ENCODE assay signal across 8 mouse cellular contexts in the genomic region with DNA sequence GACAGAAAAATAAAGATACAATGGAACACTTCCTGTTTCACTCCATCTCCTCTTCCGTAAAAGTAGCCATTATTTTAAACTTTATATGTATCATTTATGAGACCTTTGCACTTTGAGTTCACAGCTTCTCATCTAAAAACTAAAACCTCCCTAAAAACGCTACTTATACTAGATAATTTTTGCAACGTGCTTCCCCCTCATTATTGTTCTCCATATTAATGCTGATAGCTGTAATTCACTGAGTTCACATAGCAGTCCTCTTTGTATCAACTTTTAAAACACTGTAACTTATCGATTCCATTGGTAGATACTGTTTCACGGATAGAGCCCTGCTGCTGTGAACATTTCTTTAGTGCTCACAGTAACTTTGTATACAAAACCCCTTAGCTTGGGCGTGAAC. TPM values are rescaled to one million over a fixed set of nuclear protein-coding genes. Genes with fewer than 3 reads are reported as not detected.
DNase-seq lines count a peak whose midpoint lies in the region; ATAC-seq and TF ChIP-seq lines count a peak whose summit lies in the region.

No protein-coding gene starts in this region.

- H3K4me3 ChIP-seq in heart, adult 2 months = peak overlapping the region; percentile 79
- H3K4me3 ChIP-seq in C2C12 (ENCODE audit: insufficient read depth, poor library complexity, severe bottlenecking) = peak overlapping the region; percentile 51
- H3K4me3 ChIP-seq in forebrain, embryonic 14.5 days (ENCODE audit: low read depth, low read length) = peak overlapping the region; percentile 98
- peak overlapping the region; percentile 96 for H3K4me3 ChIP-seq in liver, embryonic 15.5 days (replicated peaks)

- no peaks in the 10 kb centered on the region for H3K27me3 ChIP-seq in heart, adult 2 months (ENCODE audit: control insufficient read depth, insufficient read depth, low read length)
- no peaks in the 10 kb centered on the region for H3K27me3 ChIP-seq in C2C12 (ENCODE audit: control insufficient read depth, insufficient read depth, insufficient read length)
- no peaks in the 10 kb centered on the region for H3K27me3 ChIP-seq in forebrain, embryonic 14.5 days (replicated peaks; ENCODE audit: control insufficient read depth, insufficient read depth, low read length)
- H3K27me3 ChIP-seq in liver, embryonic 15.5 days = no peaks in the 10 kb centered on the region

- DNase-seq in heart, adult 2 months = no peak
- no peak for DNase-seq in heart, adult 11 months
- no peak for DNase-seq in forebrain, embryonic 14.5 days (ENCODE audit: low spot score)
- DNase-seq in adrenal gland, postnatal 10 days = no peak
- no peak for DNase-seq in Muller cell, postnatal 12 days (ENCODE audit: inconsistent ontology term)
- no peak for DNase-seq in kidney, postnatal 10 days

- peak overlapping the region; percentile 77 for H3K4me2 ChIP-seq in forebrain, embryonic 14.5 days (ENCODE audit: low read length)
- peak overlapping the region; percentile 87 for H3K4me2 ChIP-seq in liver, embryonic 15.5 days

- H3K27ac ChIP-seq in heart, adult 2 months = peak overlapping the region; percentile 97
- peak overlapping the region; percentile 99 for H3K27ac ChIP-seq in forebrain, embryonic 14.5 days (ENCODE audit: low read depth, low read length)
- H3K27ac ChIP-seq in liver, embryonic 15.5 days (replicated peaks) = peak overlapping the region; percentile 99

- no peak for TF ChIP-seq CTCF in heart, adult 2 months (IDR thresholded peaks at IDR 0.05)
- TF ChIP-seq CTCF in C2C12 (IDR thresholded peaks at IDR 0.05; ENCODE audit: control insufficient read depth, insufficient read depth, insufficient read length) = no peak

- 5% methylated on average over 6 of the region's 6 CpGs for WGBS in heart, adult 2 months
- WGBS in forebrain, embryonic 14.5 days = 12% methylated on average over 6 of the region's 6 CpGs
- 4% methylated on average over 6 of the region's 6 CpGs for WGBS in liver, embryonic 15.5 days (ENCODE audit: insufficient replicate concordance)

- no peaks in the 10 kb centered on the region for H3K9me3 ChIP-seq in forebrain, embryonic 14.5 days (replicated peaks; ENCODE audit: control insufficient read depth, low read length)
- no peaks in the 10 kb centered on the region for H3K9me3 ChIP-seq in liver, embryonic 15.5 days (replicated peaks)

- intact Hi-C loops in heart, adult 2 months (cut with DNase I) = loop anchor here (5.0 kb wide), 5 partner anchors 44 to 341 kb away; a partner anchor contains a TSS

- peaks cover 2% of the 10 kb centered on the region for H3K4me1 ChIP-seq in heart, adult 2 months (ENCODE audit: control insufficient read depth, insufficient read depth, low read length)
- H3K4me1 ChIP-seq in forebrain, embryonic 14.5 days (ENCODE audit: control insufficient read depth, insufficient read depth, low read length) = peaks cover 18% of the 10 kb centered on the region
- peaks cover 22% of the 10 kb centered on the region for H3K4me1 ChIP-seq in liver, embryonic 15.5 days (replicated peaks)

- ATAC-seq in forebrain, embryonic 14.5 days = no peak
- ATAC-seq in liver, embryonic 15.5 days (ENCODE audit: insufficient read depth) = no peak

- peaks cover 2% of the 10 kb centered on the region; the same call in 1 of the 2 replicates for H3K79me2 ChIP-seq in heart, adult 2 months (replicated peaks; ENCODE audit: control insufficient read depth, insufficient read depth, low read length)
- H3K79me2 ChIP-seq in C2C12 (ENCODE audit: control insufficient read depth, insufficient read depth) = peaks cover 54% of the 10 kb centered on the region

- TF ChIP-seq POLR2A in heart, adult 2 months (IDR thresholded peaks at IDR 0.05; ENCODE audit: insufficient read depth, low read depth, low read length) = no peak

- TF ChIP-seq EP300 in heart, adult 2 months (IDR thresholded peaks at IDR 0.05; ENCODE audit: insufficient read depth, low read depth, low read length) = no peak

- H3K9ac ChIP-seq in heart, adult 2 months (ENCODE audit: low read depth, low read length) = peak overlapping the region; percentile 81
- H3K9ac ChIP-seq in forebrain, embryonic 14.5 days (ENCODE audit: low read length) = peak overlapping the region; percentile 98
- H3K9ac ChIP-seq in liver, embryonic 15.5 days = peak overlapping the region; percentile 99

- H3K36me3 ChIP-seq in heart, adult 2 months (ENCODE audit: control insufficient read depth, insufficient read depth, low read length) = peaks cover 13% of the 10 kb centered on the region
- H3K36me3 ChIP-seq in C2C12 (ENCODE audit: control insufficient read depth, insufficient read depth) = peaks cover 4% of the 10 kb centered on the region
- H3K36me3 ChIP-seq in forebrain, embryonic 14.5 days (ENCODE audit: control insufficient read depth, insufficient read depth, low read length) = no peaks in the 10 kb centered on the region
- no peaks in the 10 kb centered on the region for H3K36me3 ChIP-seq in liver, embryonic 15.5 days (replicated peaks)

- peaks cover 35% of the 10 kb centered on the region for H3K79me3 ChIP-seq in C2C12 (ENCODE audit: low read depth)

- peak overlapping the region; percentile 75 for H3ac ChIP-seq in C2C12 (ENCODE audit: control insufficient read depth, insufficient read length, low read depth)

TF ChIP-seq in C2C12, 6 proteins besides CTCF, POLR2A, EP300 and RAD21:
- TF ChIP-seq MYOD1 (IDR thresholded peaks at IDR 0.05; ENCODE audit: control insufficient read depth, insufficient read length, low read depth) (no peak), MAX (IDR thresholded peaks at IDR 0.05) (no peak), USF1 (IDR thresholded peaks at IDR 0.05; ENCODE audit: low read depth) (no peak), FOSL1 (IDR thresholded peaks at IDR 0.05; ENCODE audit: insufficient read depth, low read length, poor library complexity, severe bottlenecking) (no peak), CEBPB (IDR thresholded peaks at IDR 0.05; ENCODE audit: low read depth) (no peak), MYOG (IDR thresholded peaks at IDR 0.05; ENCODE audit: control insufficient read depth, extremely low read depth, insufficient read length) (no peak)

RNA-seq across cellular contexts. Expression of a gene that starts 1.1 kb away (rescaled TPM):
- 100 to 1,000 TPM; 109 to 111 TPM for total RNA-seq in heart, adult 2 months (2021)
- 15.9 and 34.6 TPM in 2 replicates for polyA plus RNA-seq in heart, adult 2 months (2012; rRNA removed)
- 38.9 TPM for polyA plus RNA-seq in C2C12 (2012; fragmentation: generic; extraction: Trizol)
- 270 and 293 TPM in 2 replicates for polyA plus RNA-seq in forebrain, embryonic 14.5 days (2014; fragmentation: Nextera tagmentation; extraction: Ambion mirVana)
- 79.4 and 89.8 TPM in 2 replicates for polyA plus RNA-seq in liver, embryonic 15.5 days (2015; fragmentation: Nextera tagmentation; extraction: Ambion mirVana)
- total RNA-seq in adrenal gland, postnatal 10 days (2021) = 100 to 1,000 TPM; 119 to 122 TPM
